Mouse (Mus musculus): ENCODE results near the gene Hnrnpul1. TPM values are rescaled to one million over a fixed set of nuclear protein-coding genes. Genes with fewer than 3 reads are reported as not detected.
A peak's percentile ranks its signal among the peaks of the same experiment; 100 is the strongest.

The Hnrnpul1 gene
- polyA plus RNA-seq, 1 experiment from 2014 or later: 68.4 TPM

GRCm38 (mm10) chr7:25719761-25720610 is 34.6 kb downstream of the Hnrnpul1 start:
- H3K4me3 ChIP-seq (ENCODE audit: low read depth, low read length): no peak overlapping the region
- peak; percentile 47 for ATAC-seq (replicated peaks; ENCODE audit: low FRiP score, low TSS enrichment, low read depth)
- H3K27ac ChIP-seq (ENCODE audit: low read depth): no peak overlapping the region
- no peaks in the 10 kb centered on the region for H3K27me3 ChIP-seq (replicated peaks; ENCODE audit: control insufficient read depth, insufficient read depth, low read length)
- peaks cover 60% of the 10 kb centered on the region for H3K36me3 ChIP-seq (ENCODE audit: control insufficient read depth, insufficient read depth, low read length)
- peak; percentile 94 for DNase-seq (ENCODE audit: low spot score)
- H3K9ac ChIP-seq (ENCODE audit: low read length): no peak overlapping the region
- 61% methylated on average over 10 of the region's 10 CpGs for WGBS
- H3K9me3 ChIP-seq (ENCODE audit: control insufficient read depth, low read length): no peaks in the 10 kb centered on the region
- H3K4me1 ChIP-seq (replicated peaks; ENCODE audit: control insufficient read depth, insufficient read depth, low read length): peaks cover 15% of the 10 kb centered on the region
- no peak overlapping the region for H3K4me2 ChIP-seq (ENCODE audit: low read length)

GRCm38 (mm10) chr7:25718788-25719417 is 35.7 kb downstream of the Hnrnpul1 start, which contains the start of gene Ccdc97:
Ccdc97 (minus strand) TSS chr7:25719088.
- peak; percentile 79 for ATAC-seq (replicated peaks; ENCODE audit: low FRiP score, low TSS enrichment, low read depth)
- 5% methylated on average over 32 of the region's 32 CpGs for WGBS
- no peaks in the 10 kb centered on the region for H3K9me3 ChIP-seq (ENCODE audit: control insufficient read depth, low read length)

GRCm38 (mm10) chr7:25717478-25717877 is 37.1 kb downstream of the Hnrnpul1 start:
- no peaks in the 10 kb centered on the region for H3K27me3 ChIP-seq (replicated peaks; ENCODE audit: control insufficient read depth, insufficient read depth, low read length)
- DNase-seq (ENCODE audit: low spot score) (no peak), ATAC-seq (replicated peaks; ENCODE audit: low FRiP score, low TSS enrichment, low read depth) (no peak)
- H3K4me3 ChIP-seq (ENCODE audit: low read depth, low read length): no peak overlapping the region
- no peak overlapping the region for H3K27ac ChIP-seq (ENCODE audit: low read depth)
- no peaks in the 10 kb centered on the region for H3K9me3 ChIP-seq (ENCODE audit: control insufficient read depth, low read length)
- peaks cover 60% of the 10 kb centered on the region for H3K36me3 ChIP-seq (ENCODE audit: control insufficient read depth, insufficient read depth, low read length)
- no peak overlapping the region for H3K9ac ChIP-seq (ENCODE audit: low read length)
- 81% methylated on average over 3 of the region's 3 CpGs for WGBS
- H3K4me2 ChIP-seq (ENCODE audit: low read length): peak overlapping the region; percentile 84
- H3K4me1 ChIP-seq (replicated peaks; ENCODE audit: control insufficient read depth, insufficient read depth, low read length): peaks cover 15% of the 10 kb centered on the region

More at GRCm38 (mm10) chr7:25718788-25719417, 35.7 kb downstream of the Hnrnpul1 start, which contains the start of gene Ccdc97:
- H3K27ac ChIP-seq (ENCODE audit: low read depth): peak within 1 kb of the TSS; percentile 69
- H3K36me3 ChIP-seq (ENCODE audit: control insufficient read depth, insufficient read depth, low read length): peaks cover 60% of the 10 kb centered on the region
- H3K9ac ChIP-seq (ENCODE audit: low read length): peak within 1 kb of the TSS; percentile 69
- DNase-seq (ENCODE audit: low spot score): peak; percentile 96
- H3K4me3 ChIP-seq (ENCODE audit: low read depth, low read length): peak within 1 kb of the TSS; percentile 63
- peaks cover 15% of the 10 kb centered on the region for H3K4me1 ChIP-seq (replicated peaks; ENCODE audit: control insufficient read depth, insufficient read depth, low read length)
- no peaks in the 10 kb centered on the region for H3K27me3 ChIP-seq (replicated peaks; ENCODE audit: control insufficient read depth, insufficient read depth, low read length)
- H3K4me2 ChIP-seq (ENCODE audit: low read length): peak within 1 kb of the TSS; percentile 84

GRCm38 (mm10) chr7:25715731-25716271 is 38.8 kb downstream of the Hnrnpul1 start:
- H3K4me1 ChIP-seq (replicated peaks; ENCODE audit: control insufficient read depth, insufficient read depth, low read length): peaks cover 30% of the 10 kb centered on the region
- no peak overlapping the region for H3K4me2 ChIP-seq (ENCODE audit: low read length)
- H3K9me3 ChIP-seq (ENCODE audit: control insufficient read depth, low read length): no peaks in the 10 kb centered on the region
- H3K27me3 ChIP-seq (replicated peaks; ENCODE audit: control insufficient read depth, insufficient read depth, low read length): no peaks in the 10 kb centered on the region
- ATAC-seq (replicated peaks; ENCODE audit: low FRiP score, low TSS enrichment, low read depth) (no peak), DNase-seq (ENCODE audit: low spot score) (no peak)
- no peak overlapping the region for H3K9ac ChIP-seq (ENCODE audit: low read length)
- WGBS: 95% methylated on average over 22 of the region's 22 CpGs
- no peak overlapping the region for H3K4me3 ChIP-seq (ENCODE audit: low read depth, low read length)
- no peak overlapping the region for H3K27ac ChIP-seq (ENCODE audit: low read depth)
- peaks cover 51% of the 10 kb centered on the region for H3K36me3 ChIP-seq (ENCODE audit: control insufficient read depth, insufficient read depth, low read length)

- peaks cover 46% of the 10 kb centered on the region for H3K36me3 ChIP-seq (ENCODE audit: control insufficient read depth, insufficient read depth, low read length)
Observed at GRCm38 (mm10) chr7:25714581-25714980, 40.0 kb downstream of the Hnrnpul1 start.

GRCm38 (mm10) chr7:25712801-25713200 is 41.8 kb downstream of the Hnrnpul1 start:
- H3K27me3 ChIP-seq (replicated peaks; ENCODE audit: control insufficient read depth, insufficient read depth, low read length): no peaks in the 10 kb centered on the region
- H3K36me3 ChIP-seq (ENCODE audit: control insufficient read depth, insufficient read depth, low read length): peaks cover 46% of the 10 kb centered on the region
- DNase-seq (ENCODE audit: low spot score) (no peak), ATAC-seq (replicated peaks; ENCODE audit: low FRiP score, low TSS enrichment, low read depth) (no peak)
- H3K9ac ChIP-seq (ENCODE audit: low read length): no peak overlapping the region
- peaks cover 29% of the 10 kb centered on the region for H3K4me1 ChIP-seq (replicated peaks; ENCODE audit: control insufficient read depth, insufficient read depth, low read length)
- no peak overlapping the region for H3K4me3 ChIP-seq (ENCODE audit: low read depth, low read length)
- WGBS: 85% methylated on average over 9 of the region's 9 CpGs
- no peak overlapping the region for H3K4me2 ChIP-seq (ENCODE audit: low read length)
- no peaks in the 10 kb centered on the region for H3K9me3 ChIP-seq (ENCODE audit: control insufficient read depth, low read length)
- H3K27ac ChIP-seq (ENCODE audit: low read depth): no peak overlapping the region

More at GRCm38 (mm10) chr7:25714581-25714980, 40.0 kb downstream of the Hnrnpul1 start:
- ATAC-seq (replicated peaks; ENCODE audit: low FRiP score, low TSS enrichment, low read depth) (no peak), DNase-seq (ENCODE audit: low spot score) (no peak)
- Histone ChIP-seq H3K4me3 (ENCODE audit: low read depth, low read length) (no peak overlapping the region), H3K9ac (ENCODE audit: low read length) (no peak overlapping the region), H3K4me2 (ENCODE audit: low read length) (no peak overlapping the region), H3K27me3 (replicated peaks; ENCODE audit: control insufficient read depth, insufficient read depth, low read length) (no peaks in the 10 kb centered on the region), H3K4me1 (replicated peaks; ENCODE audit: control insufficient read depth, insufficient read depth, low read length) (peaks cover 36% of the 10 kb centered on the region), H3K27ac (ENCODE audit: low read depth) (no peak overlapping the region), H3K9me3 (ENCODE audit: control insufficient read depth, low read length) (no peaks in the 10 kb centered on the region)
- WGBS: 91% methylated on average over 8 of the region's 8 CpGs

- H3K4me2 ChIP-seq (ENCODE audit: low read length): no peak overlapping the region
- no peak overlapping the region for H3K9ac ChIP-seq (ENCODE audit: low read length)
- peaks cover 46% of the 10 kb centered on the region for H3K36me3 ChIP-seq (ENCODE audit: control insufficient read depth, insufficient read depth, low read length)
- no peaks in the 10 kb centered on the region for H3K9me3 ChIP-seq (ENCODE audit: control insufficient read depth, low read length)
- no peak for DNase-seq (ENCODE audit: low spot score)
- no peaks in the 10 kb centered on the region for H3K27me3 ChIP-seq (replicated peaks; ENCODE audit: control insufficient read depth, insufficient read depth, low read length)
- H3K27ac ChIP-seq (ENCODE audit: low read depth): peak overlapping the region; percentile 38; the same call in 1 of the 2 replicates
- H3K4me3 ChIP-seq (ENCODE audit: low read depth, low read length): no peak overlapping the region
- H3K4me1 ChIP-seq (replicated peaks; ENCODE audit: control insufficient read depth, insufficient read depth, low read length): peaks cover 36% of the 10 kb centered on the region
- ATAC-seq (replicated peaks; ENCODE audit: low FRiP score, low TSS enrichment, low read depth): peak; percentile 38; the same call in 1 of the 2 replicates
- WGBS: 16% methylated on average over 7 of the region's 7 CpGs
Observed at GRCm38 (mm10) chr7:25711731-25712197, 42.8 kb downstream of the Hnrnpul1 start.

- no peak for DNase-seq (ENCODE audit: low spot score)
- 0 out of 2 replicates have a peak overlapping the region, but pooled peaks have one; percentile 38 for H3K27ac ChIP-seq (ENCODE audit: low read depth)
- H3K36me3 ChIP-seq (ENCODE audit: control insufficient read depth, insufficient read depth, low read length): peaks cover 42% of the 10 kb centered on the region
- no peak overlapping the region for H3K4me3 ChIP-seq (ENCODE audit: low read depth, low read length)
- ATAC-seq (replicated peaks; ENCODE audit: low FRiP score, low TSS enrichment, low read depth): no peak
- H3K9me3 ChIP-seq (ENCODE audit: control insufficient read depth, low read length): no peaks in the 10 kb centered on the region
- no peaks in the 10 kb centered on the region for H3K27me3 ChIP-seq (replicated peaks; ENCODE audit: control insufficient read depth, insufficient read depth, low read length)
- H3K4me2 ChIP-seq (ENCODE audit: low read length): no peak overlapping the region
- H3K4me1 ChIP-seq (replicated peaks; ENCODE audit: control insufficient read depth, insufficient read depth, low read length): peaks cover 40% of the 10 kb centered on the region
- no peak overlapping the region for H3K9ac ChIP-seq (ENCODE audit: low read length)
- 58% methylated on average over 5 of the region's 5 CpGs for WGBS
Observed at GRCm38 (mm10) chr7:25711165-25711564, 43.4 kb downstream of the Hnrnpul1 start.
